In the genomic region with DNA sequence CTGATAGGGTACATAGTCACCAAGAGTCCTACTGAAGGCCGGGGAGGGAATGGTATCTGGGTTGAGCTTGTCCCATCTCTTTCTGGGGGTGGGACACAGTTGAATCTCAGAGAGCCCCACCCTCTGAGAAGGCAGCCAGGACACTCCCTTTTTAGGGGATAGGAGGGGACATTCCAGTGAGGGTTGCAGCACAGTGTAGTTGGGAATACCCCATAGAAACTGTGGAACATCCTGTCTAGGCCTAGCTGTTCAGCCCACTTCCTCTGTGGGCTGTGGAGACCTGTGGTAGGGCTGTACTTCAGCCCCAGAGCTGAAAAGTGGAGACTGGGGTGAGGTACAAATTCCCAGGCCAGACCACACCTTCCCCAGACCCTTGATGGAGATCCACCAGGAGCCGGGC, we compare ENCODE assay signal across 10 mouse cellular contexts. TPM values are rescaled to one million over a fixed set of nuclear protein-coding genes. Genes with fewer than 3 reads are reported as not detected.
A peak's percentile ranks its signal among the peaks of the same experiment; 100 is the strongest.
DNase-seq lines count a peak whose midpoint lies in the region; ATAC-seq and TF ChIP-seq lines count a peak whose summit lies in the region.
"Had no signal": no experiment of that assay in that cellular context is flagged by ENCODE, and none has a peak within 500 bp of the region (broad histone marks: within the 10 kb centered on the region; RNA-seq: fewer than 3 reads in every experiment).

No protein-coding gene starts in this region.

- H3K4me1 ChIP-seq in heart, embryonic 15.5 days (replicated peaks) = peaks cover 35% of the 10 kb centered on the region
- 0 out of 2 replicates have a peak, but pooled peaks cover 2% of the 10 kb centered on the region for H3K4me1 ChIP-seq in heart, adult 2 months (ENCODE audit: control insufficient read depth, insufficient read depth, low read length)
- H3K4me1 ChIP-seq in midbrain, embryonic 12.5 days = peaks cover 14% of the 10 kb centered on the region
- H3K4me1 ChIP-seq in midbrain, postnatal 0 days (ENCODE audit: insufficient read depth, low read length) = no peaks in the 10 kb centered on the region
- H3K4me1 ChIP-seq in small intestine, adult 2 months (ENCODE audit: control insufficient read depth, insufficient read depth, insufficient read length, low read length) = peaks cover 24% of the 10 kb centered on the region

- H3K79me2 ChIP-seq in heart, adult 2 months (replicated peaks; ENCODE audit: control insufficient read depth, insufficient read depth, low read length) = no peaks in the 10 kb centered on the region

- no peak overlapping the region for H3K4me3 ChIP-seq in heart, embryonic 15.5 days
- no peak overlapping the region for H3K4me3 ChIP-seq in heart, adult 2 months
- no peak overlapping the region for H3K4me3 ChIP-seq in midbrain, embryonic 12.5 days
- H3K4me3 ChIP-seq in midbrain, postnatal 0 days (ENCODE audit: low read depth, low read length) = no peak overlapping the region
- H3K4me3 ChIP-seq in small intestine, adult 2 months (ENCODE audit: low read depth, low read length) = peak overlapping the region; percentile 55

- H3K4me2 ChIP-seq in heart, embryonic 15.5 days = peak overlapping the region; percentile 46; the same call in 1 of the 2 replicates
- H3K4me2 ChIP-seq in midbrain, embryonic 12.5 days (replicated peaks) = no peak overlapping the region
- H3K4me2 ChIP-seq in midbrain, postnatal 0 days (ENCODE audit: low read depth, low read length, poor library complexity, severe bottlenecking) = no peak overlapping the region

- intact Hi-C loops in heart, adult 2 months (cut with DNase I) = no loop called here

- no peaks in the 10 kb centered on the region for H3K9me3 ChIP-seq in heart, embryonic 15.5 days (replicated peaks)
- no peaks in the 10 kb centered on the region for H3K9me3 ChIP-seq in midbrain, embryonic 12.5 days
- no peaks in the 10 kb centered on the region for H3K9me3 ChIP-seq in midbrain, postnatal 0 days (ENCODE audit: low read length)
- H3K9me3 ChIP-seq: G1E had no signal

- TF ChIP-seq POLR2A in heart, adult 2 months (IDR thresholded peaks at IDR 0.05; ENCODE audit: insufficient read depth, low read depth, low read length) = no peak
- no peak for TF ChIP-seq POLR2A in small intestine, adult 2 months (IDR thresholded peaks at IDR 0.05; ENCODE audit: low read depth, low read length)

- no peak overlapping the region; the same call in 1 of the 2 replicates for H3K27ac ChIP-seq in heart, embryonic 15.5 days
- no peak overlapping the region; the same call in 1 of the 2 replicates for H3K27ac ChIP-seq in heart, adult 2 months
- no peak overlapping the region for H3K27ac ChIP-seq in midbrain, embryonic 12.5 days (replicated peaks)
- no peak overlapping the region for H3K27ac ChIP-seq in midbrain, postnatal 0 days (ENCODE audit: low read depth, low read length)
- H3K27ac ChIP-seq in small intestine, adult 2 months (ENCODE audit: insufficient read depth, low read depth, low read length) = peak overlapping the region; percentile 10; the same call in 1 of the 2 replicates

- no peak overlapping the region for H3K9ac ChIP-seq in heart, embryonic 15.5 days
- no peak overlapping the region for H3K9ac ChIP-seq in heart, adult 2 months (ENCODE audit: low read depth, low read length)
- H3K9ac ChIP-seq in midbrain, embryonic 12.5 days (replicated peaks) = 0 out of 2 replicates have a peak overlapping the region, but pooled peaks have one; percentile 31
- no peak overlapping the region for H3K9ac ChIP-seq in midbrain, postnatal 0 days (replicated peaks; ENCODE audit: low read length, poor library complexity, severe bottlenecking)

- DNase-seq in heart, adult 2 months = no peak
- no peak for DNase-seq in midbrain, postnatal 0 days (ENCODE audit: low spot score)
- DNase-seq in adrenal gland, postnatal 36 days = no peak
- DNase-seq in layer of hippocampus, adult 11-12 months (ENCODE audit: low spot score) = no peak
- DNase-seq: left cerebral cortex, postnatal 4 days had no signal

- TF ChIP-seq EP300 in heart, adult 2 months (IDR thresholded peaks at IDR 0.05; ENCODE audit: insufficient read depth, low read depth, low read length) = no peak

- 90% methylated on average over 2 of the region's 2 CpGs for WGBS in heart, embryonic 15.5 days
- 90% methylated on average over 2 of the region's 2 CpGs for WGBS in heart, adult 2 months
- WGBS in midbrain, embryonic 12.5 days = 90% methylated on average over 2 of the region's 2 CpGs
- WGBS in midbrain, postnatal 0 days = 96% methylated on average over 2 of the region's 2 CpGs
- 76% methylated on average over 2 of the region's 2 CpGs for WGBS in small intestine, adult 2 months

- TF ChIP-seq CTCF in heart, adult 2 months (IDR thresholded peaks at IDR 0.05) = no peak
- no peak for TF ChIP-seq CTCF in midbrain, postnatal 0 days (IDR thresholded peaks at IDR 0.05)
- no peak for TF ChIP-seq CTCF in small intestine, adult 2 months (IDR thresholded peaks at IDR 0.05; ENCODE audit: extremely low read depth, insufficient read length, insufficient replicate concordance, low read depth, low read length)

- peaks cover 7% of the 10 kb centered on the region; the same call in 1 of the 2 replicates for H3K36me3 ChIP-seq in heart, embryonic 15.5 days
- no peaks in the 10 kb centered on the region for H3K36me3 ChIP-seq in heart, adult 2 months (ENCODE audit: control insufficient read depth, insufficient read depth, low read length)
- H3K36me3 ChIP-seq in midbrain, embryonic 12.5 days = peaks cover 24% of the 10 kb centered on the region
- peaks cover 11% of the 10 kb centered on the region for H3K36me3 ChIP-seq in midbrain, postnatal 0 days (ENCODE audit: insufficient read depth, low read length)
- peaks cover 16% of the 10 kb centered on the region for H3K36me3 ChIP-seq in small intestine, adult 2 months (ENCODE audit: control insufficient read depth, insufficient read depth, low read length)

- no peak for ATAC-seq in heart, embryonic 15.5 days (replicated peaks; ENCODE audit: insufficient number of reproducible peaks, insufficient read depth, low FRiP score, low read depth)
- no peak for ATAC-seq in midbrain, embryonic 12.5 days (ENCODE audit: low FRiP score, low read depth)
- ATAC-seq in midbrain, postnatal 0 days (ENCODE audit: low FRiP score) = no peak
- peak; percentile 27; the same call in 1 of the 2 replicates for ATAC-seq in common myeloid progenitor, adult 5-6 weeks (replicated peaks; ENCODE audit: low read depth, poor library complexity, severe bottlenecking)

- H3K27me3 ChIP-seq in heart, embryonic 15.5 days = no peaks in the 10 kb centered on the region
- H3K27me3 ChIP-seq in heart, adult 2 months (ENCODE audit: control insufficient read depth, insufficient read depth, low read length) = no peaks in the 10 kb centered on the region
- 0 out of 2 replicates have a peak, but pooled peaks cover 5% of the 10 kb centered on the region for H3K27me3 ChIP-seq in midbrain, embryonic 12.5 days
- no peaks in the 10 kb centered on the region for H3K27me3 ChIP-seq in midbrain, postnatal 0 days (ENCODE audit: insufficient read depth, low read length)
- H3K27me3 ChIP-seq in small intestine, adult 2 months (ENCODE audit: control insufficient read depth, insufficient read depth, low read length) = no peaks in the 10 kb centered on the region

RNA-seq across cellular contexts. Expression of a gene that starts 0.9 kb away (rescaled TPM):
- polyA plus RNA-seq in heart, embryonic 15.5 days (2015; fragmentation: Nextera tagmentation; extraction: Ambion mirVana) = 11.0 and 15.7 TPM in 2 replicates
- total RNA-seq in heart, adult 2 months (2021) = 1 to 10 TPM; 1.3 to 1.8 TPM
- 4.3 TPM in 2 replicates for polyA plus RNA-seq in heart, adult 2 months (2012; rRNA removed)
- polyA plus RNA-seq in midbrain, embryonic 12.5 days (2016; fragmentation: Nextera tagmentation; extraction: Ambion mirVana) = 2.0 and 2.4 TPM in 2 replicates
- total RNA-seq in midbrain, postnatal 0 days (2014; rRNA removed) = 7.8 and 10.7 TPM in 2 replicates
- polyA plus RNA-seq in midbrain, postnatal 0 days (2015; fragmentation: Nextera tagmentation; extraction: Ambion mirVana) = 4.8 and 6.4 TPM in 2 replicates
- 0.59 TPM in 1 of 2 replicates, not detected in the other for total RNA-seq in common myeloid progenitor, adult 5-6 weeks (2017)
- 19.1 and 261 TPM in 2 replicates for polyA plus RNA-seq in small intestine, adult 2 months (2012; rRNA removed)
- total RNA-seq in adrenal gland, postnatal 36 days (2021) = 10 to 100 TPM in 1 of 2 experiments, 1 to 10 TPM in 1; 9.7 to 11.0 TPM

RNA-seq across cellular contexts. Expression of a gene that starts 53.8 kb away (rescaled TPM):
- 7.5 and 9.5 TPM in 2 replicates for polyA plus RNA-seq in heart, embryonic 15.5 days (2015; fragmentation: Nextera tagmentation; extraction: Ambion mirVana)
- 1 to 10 TPM; 3.8 to 7.9 TPM for total RNA-seq in heart, adult 2 months (2021)
- 41.9 TPM in 2 replicates for polyA plus RNA-seq in heart, adult 2 months (2012; rRNA removed)
- 1.0 and 1.7 TPM in 2 replicates for polyA plus RNA-seq in midbrain, embryonic 12.5 days (2016; fragmentation: Nextera tagmentation; extraction: Ambion mirVana)
- total RNA-seq in midbrain, postnatal 0 days (2014; rRNA removed) = 5.8 and 9.1 TPM in 2 replicates
- polyA plus RNA-seq in midbrain, postnatal 0 days (2015; fragmentation: Nextera tagmentation; extraction: Ambion mirVana) = 1.3 and 2.4 TPM in 2 replicates
- total RNA-seq in common myeloid progenitor, adult 5-6 weeks (2017) = 4.6 and 7.8 TPM in 2 replicates
- polyA plus RNA-seq in small intestine, adult 2 months (2012; rRNA removed) = 17.9 and 27.0 TPM in 2 replicates
- total RNA-seq in adrenal gland, postnatal 36 days (2021) = 1 to 10 TPM; 6.5 to 6.6 TPM
- polyA plus RNA-seq: G1E had no signal
